Mouse (Mus musculus) frontal cortex, postnatal 25 days (tissue): ENCODE measurements around the gene Ppp1r1b.
A peak's percentile ranks its signal among the peaks of the same experiment; 100 is the strongest.

Experiments used
- DNase-seq, 2 experiments: peaks; one replicate each; pipeline ENCODE4 v3.0.0; 2022; ENCODE audit warnings: low spot score in 2 of 2

Gene Ppp1r1b

GRCm38 (mm10) chr11:98347385-98348082, 670 bp upstream of the Ppp1r1b start:
- DNase-seq = no peak

DNA sequence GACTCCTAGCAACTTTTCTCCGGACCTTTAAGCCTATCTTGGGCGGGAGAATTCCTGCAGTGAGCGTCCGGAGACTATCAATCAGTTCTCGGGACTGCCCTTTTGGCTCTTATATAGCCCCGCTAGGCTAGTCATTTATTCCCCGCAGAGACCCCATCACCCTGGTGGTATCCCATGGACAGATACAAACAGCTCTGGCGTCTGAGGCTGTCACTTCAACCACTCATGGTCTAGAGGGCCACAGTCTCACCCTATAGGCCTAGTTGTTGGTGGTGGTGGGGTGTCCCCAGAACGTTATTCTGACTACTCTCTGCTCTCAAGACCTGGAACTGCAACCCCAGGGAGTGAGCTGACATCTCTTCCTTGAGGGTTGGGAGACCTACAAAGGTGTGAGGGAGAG, 1.1 kb downstream of the Ppp1r1b start:
- DNase-seq = no peak

GRCm38 (mm10) chr11:98352272-98352990, 4.2 kb downstream of the Ppp1r1b start:
- DNase-seq = no peak

DNA sequence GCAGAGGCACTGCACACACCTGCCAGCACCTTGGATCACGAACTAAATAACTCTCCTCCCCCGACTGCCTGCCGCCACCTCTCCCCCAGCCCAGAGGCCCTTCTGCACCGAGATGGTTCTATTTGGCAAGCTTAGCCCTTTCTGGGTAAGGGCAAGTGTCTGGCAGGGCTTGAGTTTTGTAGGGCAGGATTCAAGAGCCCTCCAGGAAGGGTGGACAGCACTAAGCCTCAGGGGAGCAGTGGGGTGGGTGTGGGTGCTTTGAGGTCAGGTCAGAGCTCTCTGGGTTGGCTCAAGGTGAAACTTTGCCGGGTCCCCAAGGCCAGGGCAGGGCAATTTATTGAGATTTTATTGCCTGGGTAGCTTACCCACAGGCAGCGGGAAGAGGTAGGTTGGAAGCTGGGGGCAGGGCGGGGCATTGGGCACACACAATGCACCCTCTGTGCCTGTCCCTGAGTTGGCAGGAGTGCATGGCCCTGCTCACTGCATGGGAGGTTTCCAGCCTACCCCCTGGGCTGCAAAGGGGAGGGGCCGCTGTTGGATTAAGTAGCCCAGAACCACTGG, 5.5 kb downstream of the Ppp1r1b start:
- no peak for DNase-seq

DNA sequence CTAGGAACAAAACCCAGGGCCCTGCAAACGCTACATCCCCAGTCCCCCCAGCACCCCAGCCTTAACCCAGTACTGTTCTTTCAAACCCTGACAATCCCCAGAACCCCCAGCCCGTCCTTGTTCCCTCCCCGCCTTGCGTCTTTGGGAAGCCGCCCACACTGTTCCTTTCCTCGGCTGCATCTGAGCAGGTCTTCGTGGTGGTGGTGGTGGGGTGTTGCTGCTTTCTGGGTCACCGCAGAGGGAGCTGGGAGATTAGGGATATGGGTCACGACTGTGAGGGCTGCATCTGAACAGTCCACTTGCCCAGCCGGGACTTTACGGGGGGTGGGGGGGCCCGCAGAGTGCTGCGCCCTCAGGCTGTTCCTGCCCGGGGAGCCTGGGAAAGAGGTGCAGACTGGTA, 6.2 kb downstream of the Ppp1r1b start:
- DNase-seq = no peak

DNA sequence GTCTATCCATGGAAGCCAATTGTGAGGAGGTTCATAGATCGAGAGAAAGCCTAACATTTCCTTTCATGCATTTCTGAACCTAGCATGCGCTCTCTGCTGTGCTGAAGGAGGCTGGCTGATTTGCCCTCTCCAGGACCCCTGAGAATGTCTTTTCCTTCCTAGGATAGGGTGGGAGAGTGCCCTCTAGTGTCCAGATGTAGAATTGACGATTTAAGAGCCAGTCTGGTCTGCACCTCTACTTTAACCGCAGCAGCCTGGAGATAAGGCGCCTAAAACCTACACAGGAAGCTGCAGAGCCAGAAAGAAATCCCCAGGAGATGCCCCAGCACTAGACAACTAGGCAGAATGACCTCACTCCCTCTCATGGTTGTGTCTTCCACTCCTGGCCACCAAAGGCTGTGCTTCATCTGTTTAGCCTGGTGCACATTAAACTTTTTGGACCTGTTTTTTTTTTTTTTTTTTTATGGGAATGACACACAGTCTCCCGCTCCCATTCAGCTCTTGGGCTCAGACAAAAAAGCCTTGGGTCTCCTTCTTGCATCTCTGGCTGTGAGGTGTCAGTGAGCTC, 7.6 kb downstream of the Ppp1r1b start:
- peak in 1 of 2 experiments; percentile 55 for DNase-seq

DNA sequence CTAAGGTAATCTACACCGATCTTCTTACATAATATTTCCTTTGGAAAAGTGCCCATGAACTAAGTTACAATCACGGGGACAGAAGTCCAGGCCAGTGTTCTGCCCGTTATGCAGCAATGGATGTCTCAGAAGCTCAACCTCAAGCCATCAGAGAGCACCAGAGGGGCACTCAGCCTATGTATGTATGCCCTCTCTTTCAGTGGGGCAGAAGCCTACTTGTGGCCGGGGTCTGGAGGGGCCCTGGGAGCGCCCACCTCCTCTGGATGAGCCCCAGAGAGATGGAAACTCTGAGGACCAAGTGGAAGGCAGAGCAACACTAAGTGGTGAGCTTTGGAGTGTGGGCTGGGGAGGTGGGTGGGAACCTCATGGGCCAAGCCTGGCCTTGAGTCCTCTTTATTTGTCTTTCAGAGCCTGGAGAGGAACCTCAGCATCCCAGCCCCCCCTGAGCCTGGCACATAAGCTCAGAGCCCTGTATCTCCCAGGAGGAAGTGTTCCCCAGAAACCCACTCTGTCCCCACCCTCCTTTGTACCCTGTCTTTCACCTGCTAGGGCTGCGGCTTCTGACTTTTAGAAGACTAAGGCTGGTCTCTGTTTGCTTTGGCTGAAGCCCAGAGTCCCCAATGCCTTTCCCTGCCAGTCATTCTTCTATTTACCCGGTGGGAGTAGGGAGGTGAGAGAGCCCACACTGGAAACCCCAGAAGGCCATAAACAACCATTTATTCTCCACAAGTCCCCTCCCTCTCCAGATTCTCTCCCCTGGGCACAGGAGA, 8.6 kb downstream of the Ppp1r1b start:
- DNase-seq = no peak

GRCm38 (mm10) chr11:98357396-98358160, 9.4 kb downstream of the Ppp1r1b start:
- no peak for DNase-seq

DNA sequence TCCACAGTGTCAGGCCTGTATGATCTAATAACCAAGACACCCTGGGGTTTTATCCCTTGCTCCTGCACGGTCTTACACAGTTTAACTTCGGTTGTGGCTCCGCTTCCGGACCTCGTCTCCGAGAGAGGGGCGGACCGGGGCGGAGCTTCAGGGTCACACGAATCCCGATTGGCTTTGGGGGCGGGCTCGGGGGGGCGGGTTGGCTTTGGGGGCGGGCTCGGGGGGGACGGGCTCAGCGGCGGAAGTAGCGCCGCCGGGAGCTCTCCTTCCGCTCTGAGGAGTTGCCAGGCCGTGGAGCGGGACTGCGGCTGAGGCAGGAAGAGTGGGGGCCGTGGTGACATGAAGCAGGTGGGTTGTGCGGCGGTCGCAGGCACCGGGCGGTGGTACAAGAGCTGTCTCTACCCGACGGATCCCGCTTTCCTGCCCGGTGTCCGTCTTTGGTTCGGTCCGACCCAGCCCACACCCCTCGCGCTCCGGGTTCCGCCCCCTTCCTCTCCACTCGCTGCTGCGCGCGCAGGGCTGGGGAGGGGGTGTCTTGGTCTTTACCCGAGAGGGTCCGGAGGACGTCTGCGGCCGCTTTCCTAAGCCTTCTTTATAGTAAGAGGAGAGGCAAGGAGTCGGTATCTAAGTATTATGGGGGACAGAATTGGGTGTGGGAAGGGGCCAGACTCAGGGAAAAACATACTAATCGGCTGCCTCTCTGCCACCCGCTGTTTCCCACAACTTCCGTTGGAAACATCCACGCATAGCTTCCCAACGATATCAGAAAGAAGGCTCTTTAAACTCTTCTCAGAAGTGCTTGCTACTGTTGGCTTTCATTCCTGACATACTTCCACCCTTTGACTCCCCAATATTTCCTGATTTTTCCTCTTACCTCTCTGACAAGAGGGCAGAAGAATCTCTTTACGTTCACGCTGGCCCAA, 10.2 kb downstream of the Ppp1r1b start, which contains the start of gene Stard3:
Stard3 (plus strand) TSS at position 208 of the 923 bp plus-strand sequence.
- peak in 1 of 2 experiments; percentile 68 for DNase-seq

DNA sequence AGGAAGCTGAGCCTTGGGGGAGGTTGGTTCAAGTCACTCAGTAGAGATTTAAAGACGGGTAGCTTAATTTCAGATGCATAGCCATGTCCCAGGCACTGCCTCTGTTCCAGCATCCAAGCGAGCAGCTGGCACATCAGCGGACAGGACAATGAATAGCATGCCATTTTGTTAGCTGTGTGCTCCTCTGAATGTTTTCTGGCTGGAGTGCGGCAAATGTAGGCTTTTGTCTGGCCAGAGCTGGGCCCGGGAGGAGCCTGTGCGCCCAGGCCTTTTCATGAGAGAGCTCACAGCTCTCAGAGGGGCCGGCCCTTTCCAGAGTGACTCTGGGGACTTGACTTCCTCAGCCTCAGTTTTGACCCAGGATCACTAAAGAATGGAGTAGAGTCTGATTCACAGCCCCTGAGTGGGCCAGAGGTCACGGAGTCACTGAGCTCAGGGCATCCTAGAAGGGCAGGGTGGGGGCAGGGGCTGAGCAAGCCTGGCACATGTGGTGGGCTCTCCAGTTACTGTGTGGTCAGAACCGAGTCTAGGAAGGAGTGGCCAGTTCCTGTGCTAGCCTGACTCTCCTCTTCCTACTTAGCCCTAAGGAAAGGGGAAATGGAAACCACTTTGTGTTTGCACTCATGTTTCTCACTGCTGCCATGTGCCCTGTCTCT, 12.8 kb downstream of the Ppp1r1b start:
- DNase-seq = no peak

GRCm38 (mm10) chr11:98363817-98364216, 15.6 kb downstream of the Ppp1r1b start:
- no peak for DNase-seq

- no peak for DNase-seq
These were observed 16.2 kb downstream of the Ppp1r1b start for GRCm38 (mm10) chr11:98364410-98364809.

- no peak for DNase-seq
These were observed 18.1 kb downstream of the Ppp1r1b start for GRCm38 (mm10) chr11:98366290-98366689.

- DNase-seq = no peak
These were observed 19.1 kb downstream of the Ppp1r1b start for GRCm38 (mm10) chr11:98367171-98367862.

- DNase-seq = no peak
These were observed 19.6 kb downstream of the Ppp1r1b start for GRCm38 (mm10) chr11:98367863-98368186.

- DNase-seq = no peak
These were observed 21.1 kb downstream of the Ppp1r1b start for GRCm38 (mm10) chr11:98369337-98369736.

- DNase-seq = no peak
These were observed 22.4 kb downstream of the Ppp1r1b start for GRCm38 (mm10) chr11:98370588-98370987.

- no peak for DNase-seq
These were observed 23.5 kb downstream of the Ppp1r1b start for GRCm38 (mm10) chr11:98371556-98372240.
